ENCODE assay signal across 15 mouse cellular contexts in the genomic region with DNA sequence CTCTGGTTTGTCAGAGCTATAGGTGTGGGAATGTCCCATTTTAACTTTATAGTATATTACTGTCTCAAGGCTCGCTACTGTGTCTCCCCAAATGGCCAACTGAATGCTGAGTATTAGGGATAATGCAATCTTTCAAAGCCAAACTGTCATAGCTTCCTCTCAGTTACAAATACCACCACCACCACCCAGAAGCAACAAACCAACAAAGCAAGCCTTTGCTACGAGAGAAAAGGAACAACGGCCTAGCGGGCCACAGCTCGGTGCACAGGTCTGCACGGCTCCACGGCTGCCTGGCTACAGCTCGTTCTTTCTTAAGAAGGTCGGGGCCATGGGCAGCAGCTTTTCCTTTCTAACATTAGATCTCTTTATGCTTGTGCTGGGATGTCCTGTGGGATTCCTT.
"Had no signal": no experiment of that assay in that cellular context is flagged by ENCODE, and none has a peak within 500 bp of the region (broad histone marks: within the 10 kb centered on the region; RNA-seq: fewer than 3 reads in every experiment).

No protein-coding gene starts in this region.

- H3K9me3 ChIP-seq: limb, embryonic 12.5 days; megakaryocyte, embryonic 14.5 days; midbrain, embryonic 12.5 days; neural tube, embryonic 12.5 days had no signal

- H3K4me2 ChIP-seq: limb, embryonic 12.5 days; midbrain, embryonic 12.5 days; neural tube, embryonic 12.5 days had no signal

- H3K36me3 ChIP-seq: limb, embryonic 12.5 days; midbrain, embryonic 12.5 days; neural tube, embryonic 12.5 days had no signal

- H3K27me3 ChIP-seq: limb, embryonic 12.5 days; neural tube, embryonic 12.5 days had no signal

- ATAC-seq: intestine, embryonic 16.5 days; lung, postnatal 0 days had no signal

- H3K4me3 ChIP-seq: limb, embryonic 12.5 days; megakaryocyte, embryonic 14.5 days; midbrain, embryonic 12.5 days; neural tube, embryonic 12.5 days had no signal

- H3K27ac ChIP-seq: kidney, postnatal 0 days; limb, embryonic 12.5 days; liver, embryonic 14.5 days; midbrain, embryonic 12.5 days; neural tube, embryonic 12.5 days had no signal

- H3K9ac ChIP-seq: limb, embryonic 12.5 days; liver, embryonic 14.5 days; midbrain, embryonic 12.5 days; neural tube, embryonic 12.5 days had no signal

- DNase-seq: kidney, adult 9 months; kidney, postnatal 36 days; layer of hippocampus, adult 9-11 months; layer of hippocampus, postnatal 36 days; liver; lung, adult 2 months; lung, postnatal 36 days had no signal
